Mouse (Mus musculus) olfactory bulb, adult 2 months (tissue): ENCODE results near the gene Ifnlr1.

Experiments used
- CTCF ChIP-seq: fragments of 200-500 bp; IDR thresholded peaks from 2 replicates; pipeline ENCODE4 v1.5.1; 2012; ENCODE audit warnings: low read depth, mild to moderate bottlenecking, low read length, moderate library complexity; ENCODE audit not compliant: insufficient read depth
- POLR2A ChIP-seq: fragments of 200-500 bp; IDR thresholded peaks from 2 replicates; pipeline ENCODE4 v1.6.1; 2012; ENCODE audit warnings: mild to moderate bottlenecking, low read depth, low read length, moderate library complexity; ENCODE audit not compliant: insufficient read depth

GRCm38 (mm10) chr4:135679316-135679715 is 6.8 kb upstream of the Ifnlr1 start:
- no peak for TF ChIP-seq CTCF
- no peak for TF ChIP-seq POLR2A
